ENCODE assay signal across 19 mouse cellular contexts in the genomic region with DNA sequence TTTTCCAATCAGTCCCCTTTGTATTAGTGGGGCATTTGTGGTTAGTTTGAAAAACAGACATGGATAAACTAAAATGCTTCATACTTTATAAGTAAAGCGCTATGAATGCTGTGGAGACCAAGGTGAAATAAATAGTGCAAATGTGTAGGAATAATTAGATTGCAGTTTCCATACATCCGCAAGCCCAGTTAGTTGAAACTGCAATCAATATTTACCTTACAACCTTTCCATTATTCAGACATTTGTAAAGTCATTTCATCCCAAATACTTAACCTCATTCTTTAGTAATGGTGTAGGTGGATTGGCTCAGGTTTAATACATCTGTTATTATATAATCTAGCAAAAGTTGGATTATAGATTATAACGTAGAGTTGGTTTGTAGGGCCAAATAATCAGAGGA. TPM values are rescaled to one million over a fixed set of nuclear protein-coding genes. Genes with fewer than 3 reads are reported as not detected.
"Had no signal": no experiment of that assay in that cellular context is flagged by ENCODE, and none has a peak within 500 bp of the region (broad histone marks: within the 10 kb centered on the region; RNA-seq: fewer than 3 reads in every experiment).

No protein-coding gene starts in this region.

- H3K9me3 ChIP-seq: neural tube, embryonic 13.5 days; neural tube, embryonic 15.5 days; stomach, embryonic 15.5 days had no signal

- H3K27ac ChIP-seq: neural tube, embryonic 13.5 days; neural tube, embryonic 15.5 days; stomach, embryonic 15.5 days; stomach, postnatal 0 days had no signal

- H3K4me3 ChIP-seq: neural tube, embryonic 13.5 days; neural tube, embryonic 15.5 days; stomach, embryonic 15.5 days had no signal

- H3K27me3 ChIP-seq: neural tube, embryonic 15.5 days; stomach, embryonic 15.5 days had no signal

- H3K4me2 ChIP-seq: neural tube, embryonic 13.5 days; neural tube, embryonic 15.5 days; stomach, embryonic 15.5 days had no signal

- DNase-seq: retina, postnatal 1 day; right cerebral cortex, adult 18-20 months; right cerebral cortex, postnatal 14 days; right cerebral cortex, postnatal 25 days; right cerebral cortex, postnatal 4 days; spleen, adult 18-20 months; thymus, adult 18-20 months; thymus, adult 2 months; thymus, postnatal 14 days; thymus, postnatal 25 days; thymus, postnatal 36 days; thymus, postnatal 4 days had no signal

- H3K9ac ChIP-seq: neural tube, embryonic 13.5 days; neural tube, embryonic 15.5 days; stomach, embryonic 15.5 days had no signal

RNA-seq across cellular contexts. Expression of gene L3mbtl1, which starts 7.6 kb away (rescaled TPM):
- polyA plus RNA-seq: small intestine, adult 2 months had no signal

RNA-seq across cellular contexts. Expression of gene Sgk2, which starts 51.4 kb away (rescaled TPM):
- total RNA-seq: neutrophil, adult 5-6 weeks had no signal
- polyA plus RNA-seq: neural tube, embryonic 13.5 days; stomach, embryonic 14.5 days had no signal
